Mouse (Mus musculus) 3134 (cell line): ENCODE results near the gene Rab9.

Experiments
- DNase-seq: peaks from one replicate; pipeline ENCODE4 v3.0.0-alpha.2; 2011; ENCODE audit warnings: low spot score; ENCODE audit not compliant: insufficient read length; ENCODE audit errors: extremely low read depth

Gene Rab9

DNA sequence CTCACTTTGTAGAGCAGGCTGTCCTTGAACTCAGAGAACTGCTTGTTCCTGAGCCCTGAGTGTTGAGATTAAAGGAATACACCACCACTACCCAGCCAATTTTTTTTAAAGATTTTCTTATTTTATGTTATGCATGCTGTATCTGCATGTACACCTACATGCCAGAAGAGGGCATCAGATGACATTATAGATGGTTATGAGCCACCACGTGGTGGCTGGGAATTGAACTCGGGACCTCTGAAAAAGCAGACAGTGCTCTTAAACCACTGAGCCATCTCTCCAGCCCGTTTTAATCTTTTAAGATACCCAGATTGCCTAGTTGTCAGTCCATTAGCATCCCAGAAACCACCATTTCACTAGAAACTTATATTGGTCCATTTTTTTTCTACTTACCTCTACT, 25.3 kb downstream of the Rab9 start:
- DNase-seq, result no peak

- DNase-seq, result no peak
Observed at GRCm38 (mm10) chrX:166453532-166453931, 26.1 kb downstream of the Rab9 start.

DNA sequence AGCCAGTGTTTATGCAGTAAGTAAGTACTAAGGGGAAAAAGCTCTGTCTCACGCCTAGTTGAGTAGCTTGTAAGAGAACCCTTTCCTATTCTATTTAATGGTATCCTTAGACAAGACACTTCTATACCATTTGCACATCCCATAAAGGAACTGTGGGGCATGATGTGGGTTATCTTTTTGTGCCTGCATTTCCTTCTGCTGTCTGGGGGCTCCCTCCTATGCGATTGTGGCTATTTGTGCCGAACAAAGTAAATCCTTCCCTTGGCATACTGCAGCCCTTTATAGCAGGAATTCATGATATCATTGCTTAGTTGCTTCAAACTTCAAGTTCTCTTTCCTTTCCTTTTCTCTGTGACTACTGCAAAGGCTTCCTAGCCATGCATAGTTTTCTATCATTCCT, 35.1 kb downstream of the Rab9 start:
- no peak for DNase-seq

DNA sequence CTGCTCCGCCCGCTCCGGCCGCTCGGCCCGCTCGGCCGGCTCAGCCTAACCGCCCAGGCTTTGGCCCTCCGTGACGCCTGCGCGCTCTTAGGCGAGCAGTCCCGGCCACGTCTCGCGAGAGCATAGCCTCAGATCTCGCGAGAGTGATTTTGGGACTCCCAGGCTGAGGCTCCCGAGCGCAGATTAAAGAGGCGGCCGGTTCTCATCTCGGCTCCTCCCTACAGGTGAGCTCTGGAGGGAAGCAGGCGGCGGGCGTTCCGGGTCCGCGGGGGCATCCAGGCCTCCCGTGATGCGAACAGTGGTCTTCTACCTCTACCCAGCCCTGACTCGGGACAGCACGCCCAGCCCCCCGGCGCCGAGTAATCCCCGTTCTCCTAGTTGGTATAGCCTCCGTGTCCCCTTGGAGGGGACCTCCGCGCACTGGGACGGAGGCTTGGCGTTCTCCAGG, 39.0 kb downstream of the Rab9 start, which contains the start of gene Ofd1:
Gene Ofd1 (minus strand): TSS at position 89 of the 448 bp plus-strand sequence.
- peak; percentile 83 for DNase-seq

GRCm38 (mm10) chrX:166440036-166440615, 39.5 kb downstream of the Rab9 start, which contains the start of gene Trappc2:
Trappc2 (plus strand) TSS chrX:166440574.
- DNase-seq, result no peak

DNA sequence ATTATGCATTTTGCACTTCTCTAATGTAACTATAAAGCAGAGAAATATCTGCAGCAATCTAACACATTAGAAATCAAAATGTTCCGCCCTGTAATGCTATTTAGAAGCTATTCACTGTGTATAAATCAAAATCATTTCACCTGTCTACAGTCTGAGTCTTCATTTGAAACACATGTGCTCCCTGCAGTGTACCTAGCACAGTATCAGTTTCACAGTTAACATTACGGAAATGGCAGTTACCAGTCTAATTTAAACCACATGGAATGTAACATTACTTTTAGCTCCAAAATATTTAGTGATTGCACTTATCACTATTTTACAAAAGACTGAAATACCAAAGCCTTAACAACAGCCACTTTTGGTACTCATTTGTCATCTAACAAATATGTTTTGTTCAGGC, 44.9 kb downstream of the Rab9 start:
- DNase-seq, result no peak

- DNase-seq, result peak; percentile 10
Observed at GRCm38 (mm10) chrX:166416196-166416595, 63.5 kb downstream of the Rab9 start.

- DNase-seq, result no peak
Observed at GRCm38 (mm10) chrX:166407865-166408264, 71.8 kb downstream of the Rab9 start.
